Mouse (Mus musculus) G1E (cell line): Measurements from ENCODE around the gene Cttn. TPM values are rescaled to one million over a fixed set of nuclear protein-coding genes. Genes with fewer than 3 reads are reported as not detected.

Experiments
- ATAC-seq: 2 replicates; pipeline ENCODE4 v1.8.0; 2016; ENCODE audit warnings: mild to moderate bottlenecking; ENCODE audit not compliant: insufficient number of reproducible peaks, poor library complexity, low FRiP score, severe bottlenecking; ENCODE audit errors: extremely low read depth
- DNase-seq: peaks from one replicate; pipeline ENCODE4 v3.0.0; 2012; ENCODE audit warnings: low spot score
- H3K27me3 ChIP-seq: 2 replicates; pipeline ENCODE4 v1.6.1; 2012; ENCODE audit warnings: mild to moderate bottlenecking, low read length, inconsistent platforms; ENCODE audit not compliant: insufficient read depth
- H3K36me3 ChIP-seq: replicated peaks from 2 replicates; pipeline ENCODE3; 2012; ENCODE audit warnings: mild to moderate bottlenecking, inconsistent platforms
- H3K4me1 ChIP-seq: 2 replicates; pipeline ENCODE4 v1.6.1; 2012; ENCODE audit warnings: low read depth, low read length, inconsistent platforms, mixed read lengths; ENCODE audit not compliant: insufficient read depth
- H3K4me3 ChIP-seq: 2 replicates; pipeline ENCODE4 v1.5.1; 2012; ENCODE audit warnings: low read depth, mild to moderate bottlenecking, inconsistent platforms, low read length, moderate library complexity, mixed read lengths
- H3K9me3 ChIP-seq: replicated peaks from 2 replicates; pipeline ENCODE4 v1.6.1; 2012; ENCODE audit warnings: inconsistent platforms
- CTCF ChIP-seq: IDR thresholded peaks from 2 replicates; pipeline ENCODE4 v1.5.1; 2012; ENCODE audit warnings: low read depth, low read length, inconsistent platforms, mixed read lengths
- GATA1 ChIP-seq: IDR thresholded peaks from 2 replicates; pipeline ENCODE4 v1.6.1; 2012; ENCODE audit warnings: borderline replicate concordance, low read length, inconsistent platforms, mixed read lengths
- GATA2 ChIP-seq: IDR thresholded peaks from 2 replicates; pipeline ENCODE4 v1.6.1; 2012; ENCODE audit warnings: low read depth, low read length, inconsistent platforms, borderline replicate concordance
- POLR2AphosphoS5 ChIP-seq: IDR thresholded peaks from 2 replicates; pipeline ENCODE4 v1.6.1; 2012; ENCODE audit warnings: low read depth, low read length, inconsistent platforms; ENCODE audit not compliant: insufficient replicate concordance
- TAL1 ChIP-seq: conservative IDR thresholded peaks from 2 replicates; pipeline ENCODE4 v1.6.1; 2012; ENCODE audit warnings: low read depth, low read length, inconsistent platforms, mixed read lengths
- polyA plus RNA-seq: library from polyadenylated mRNA; stranded (reverse); fragments of >175 nt; gene quantifications from 2 replicates; pipeline ENCODE4 v1.2.3, GENCODE M21; 2012
- total RNA-seq, 2 experiments: library from RNA; stranded (forward) in 1 of 2; stranded (reverse) in 1 of 2; fragments of 200-1000 nt in 1 of 2; fragments of >200 nt in 1 of 2; fragmentation: Nextera tagmentation in 1 of 2; gene quantifications; 2 replicates each; pipeline ENCODE4 v1.2.3; 2014 to 2017

Cttn gene
- total and polyA plus RNA-seq, 3 experiments, result 23.8 to 107 (median 34.1) TPM

- Histone ChIP-seq H3K27me3 (peaks cover 3% of the 10 kb centered on the region; the same call in 1 of the 2 replicates), H3K36me3 (peaks cover 78% of the 10 kb centered on the region), H3K4me1 (no peaks in the 10 kb centered on the region), H3K9me3 (no peaks in the 10 kb centered on the region), H3K4me3 (no peak overlapping the region)
- no peak for TF ChIP-seq POLR2AphosphoS5
- TF ChIP-seq GATA2, result no peak
- TF ChIP-seq GATA1, result no peak
- no peak for TF ChIP-seq CTCF
- TF ChIP-seq TAL1, result no peak
- DNase-seq (no peak), ATAC-seq (no peak)
Observed at GRCm38 (mm10) chr7:144438811-144439210, 32.0 kb downstream of the Cttn start.

DNA sequence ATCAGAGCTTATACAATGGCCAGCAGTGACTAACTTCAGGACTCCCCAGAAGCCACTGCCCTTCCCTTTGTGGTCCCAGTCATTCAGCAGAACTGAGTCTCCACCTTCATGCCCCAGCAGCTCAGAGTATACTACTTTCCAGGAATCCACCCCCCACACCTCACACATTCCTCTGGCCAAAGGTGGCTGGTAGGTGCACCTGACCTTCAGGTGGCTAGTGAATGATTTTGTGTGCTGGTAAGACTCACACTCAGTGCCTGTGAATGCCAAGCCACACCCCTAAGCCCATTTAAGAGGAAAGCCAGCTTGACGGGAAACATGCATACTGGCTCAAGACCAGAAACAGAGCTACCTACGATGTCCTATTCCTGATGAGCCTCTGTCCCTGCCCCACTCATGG, 37.9 kb downstream of the Cttn start:
- H3K27me3 ChIP-seq, result peaks cover 42% of the 10 kb centered on the region

GRCm38 (mm10) chr7:144427460-144427859, 43.3 kb downstream of the Cttn start:
- no peak for ATAC-seq
- Histone ChIP-seq H3K36me3 (no peaks in the 10 kb centered on the region), H3K4me3 (no peak overlapping the region), H3K27me3 (peaks cover 60% of the 10 kb centered on the region), H3K9me3 (peaks cover 3% of the 10 kb centered on the region; the same call in 1 of the 2 replicates), H3K4me1 (no peaks in the 10 kb centered on the region)
- no peak for DNase-seq
- TF ChIP-seq POLR2AphosphoS5, result no peak
- peak; percentile 49 for TF ChIP-seq CTCF

More for the DNA sequence above, 37.9 kb downstream of the Cttn start:
- no peak for ATAC-seq
- Histone ChIP-seq H3K4me1 (no peaks in the 10 kb centered on the region), H3K9me3 (peaks cover 3% of the 10 kb centered on the region; the same call in 1 of the 2 replicates), H3K4me3 (no peak overlapping the region), H3K36me3 (peaks cover 24% of the 10 kb centered on the region)
- no peak for DNase-seq
- TF ChIP-seq GATA2 (no peak), POLR2AphosphoS5 (no peak), TAL1 (no peak), CTCF (no peak), GATA1 (no peak)

DNA sequence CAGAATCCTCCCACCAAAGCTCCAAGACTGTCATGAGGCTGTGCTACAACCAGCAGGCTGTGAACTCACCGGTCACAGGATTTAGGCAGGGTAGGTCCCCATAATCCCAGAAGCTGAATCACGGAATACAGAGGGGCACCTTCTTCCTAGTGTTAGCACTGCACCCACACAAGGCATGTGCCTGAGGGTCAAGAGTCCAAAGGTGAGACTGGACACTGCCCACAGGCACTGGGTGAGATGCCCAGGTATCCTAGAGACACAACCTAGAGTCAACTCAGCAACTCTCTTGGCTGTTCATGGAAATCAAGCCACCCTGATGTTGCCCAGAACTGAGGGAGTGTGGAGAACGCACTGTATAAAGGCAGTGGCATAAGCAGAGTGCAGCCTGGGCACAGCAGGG, 44.2 kb downstream of the Cttn start:
- peaks cover 3% of the 10 kb centered on the region; the same call in 1 of the 2 replicates for H3K9me3 ChIP-seq
- DNase-seq (no peak), ATAC-seq (no peak)
- H3K4me1 ChIP-seq, result no peaks in the 10 kb centered on the region
- no peaks in the 10 kb centered on the region for H3K36me3 ChIP-seq
- no peak overlapping the region for H3K4me3 ChIP-seq
- peaks cover 64% of the 10 kb centered on the region for H3K27me3 ChIP-seq
- no peak for TF ChIP-seq GATA1
- TF ChIP-seq GATA2, result no peak
- no peak for TF ChIP-seq POLR2AphosphoS5
- TF ChIP-seq TAL1, result no peak
- TF ChIP-seq CTCF, result no peak

- DNase-seq (no peak), ATAC-seq (no peak)
- Histone ChIP-seq H3K27me3 (peaks cover 69% of the 10 kb centered on the region), H3K4me1 (no peaks in the 10 kb centered on the region), H3K4me3 (no peak overlapping the region), H3K36me3 (no peaks in the 10 kb centered on the region), H3K9me3 (peaks cover 2% of the 10 kb centered on the region; the same call in 1 of the 2 replicates)
- TF ChIP-seq GATA2 (no peak), CTCF (peak; percentile 88)
Observed at GRCm38 (mm10) chr7:144425953-144426352, 44.9 kb downstream of the Cttn start.

- TF ChIP-seq GATA1 (no peak), TAL1 (no peak), POLR2AphosphoS5 (no peak), CTCF (no peak)
- Histone ChIP-seq H3K36me3 (no peaks in the 10 kb centered on the region), H3K9me3 (no peaks in the 10 kb centered on the region), H3K4me3 (no peak overlapping the region), H3K4me1 (peaks cover 3% of the 10 kb centered on the region; the same call in 1 of the 2 replicates), H3K27me3 (peaks cover 67% of the 10 kb centered on the region)
- ATAC-seq, result no peak
- DNase-seq, result no peak
Observed at GRCm38 (mm10) chr7:144421478-144421877, 49.3 kb downstream of the Cttn start.

GRCm38 (mm10) chr7:144420552-144420951, 50.3 kb downstream of the Cttn start:
- Histone ChIP-seq H3K4me3 (no peak overlapping the region), H3K36me3 (no peaks in the 10 kb centered on the region), H3K9me3 (no peaks in the 10 kb centered on the region), H3K27me3 (peaks cover 70% of the 10 kb centered on the region), H3K4me1 (peaks cover 3% of the 10 kb centered on the region; the same call in 1 of the 2 replicates)
- no peak for DNase-seq
- TF ChIP-seq CTCF (no peak), TAL1 (no peak), POLR2AphosphoS5 (no peak), GATA1 (no peak)
- no peak for ATAC-seq
